Mouse (Mus musculus) heart, embryonic 15.5 days (tissue): ENCODE results near the gene Cdh4. TPM values are rescaled to one million over a fixed set of nuclear protein-coding genes. Genes with fewer than 3 reads are reported as not detected.

Experiments
- ATAC-seq: fragments of 200-750 bp; cut with Nextera tagmentation; replicated peaks from 2 replicates; pipeline ENCODE4 v1.8.0; 2017; ENCODE audit warnings: low read depth, moderate TSS enrichment; ENCODE audit not compliant: insufficient number of reproducible peaks, insufficient read depth, low FRiP score
- H3K27ac ChIP-seq: fragments of 300-500 bp; sonication (generic); 2 replicates; pipeline ENCODE4 v1.5.1; 2015; ENCODE audit warnings: mild to moderate bottlenecking, inconsistent platforms
- H3K27me3 ChIP-seq: fragments of 300-500 bp; sonication (generic); 2 replicates; pipeline ENCODE4 v1.6.1; 2015; ENCODE audit warnings: inconsistent platforms
- H3K36me3 ChIP-seq: fragments of 300-500 bp; sonication (generic); 2 replicates; pipeline ENCODE4 v1.6.1; 2015; ENCODE audit warnings: mild to moderate bottlenecking, inconsistent platforms
- H3K4me1 ChIP-seq: fragments of 300-500 bp; sonication (generic); replicated peaks from 2 replicates; pipeline ENCODE4 v1.6.1; 2015; ENCODE audit warnings: inconsistent platforms
- H3K4me2 ChIP-seq: fragments of 300-500 bp; sonication (generic); 2 replicates; pipeline ENCODE4 v1.6.1; 2015; ENCODE audit warnings: inconsistent platforms, mild to moderate bottlenecking, moderate library complexity
- H3K4me3 ChIP-seq: fragments of 300-500 bp; sonication (generic); 2 replicates; pipeline ENCODE4 v1.5.1; 2015; ENCODE audit warnings: mild to moderate bottlenecking, inconsistent platforms
- H3K9ac ChIP-seq: fragments of 300-500 bp; sonication (generic); 2 replicates; pipeline ENCODE4 v1.6.1; 2015; ENCODE audit warnings: mild to moderate bottlenecking, inconsistent platforms
- H3K9me3 ChIP-seq: fragments of 300-500 bp; sonication (generic); replicated peaks from 2 replicates; pipeline ENCODE4 v1.6.1; 2016; ENCODE audit warnings: inconsistent platforms
- WGBS: fragments of 180-500 bp; shearing (Covaris S2); methylation state at CpG from one replicate; pipeline ENCODE4 v1.1.7; 2015; ENCODE audit warnings: mixed read lengths; 5-methylcytosine and 5-hydroxymethylcytosine counted together
- polyA plus RNA-seq: library from polyadenylated mRNA; unstranded; fragments of >200 nt; fragmentation: Nextera tagmentation; extraction: Ambion mirVana; gene quantifications from 2 replicates; pipeline ENCODE4 v1.2.1, GENCODE M21; 2015

Gene Cdh4
- polyA plus RNA-seq, 1 experiment from 2014 or later: 1.4 TPM

- H3K27me3 ChIP-seq: no peaks in the 10 kb centered on the region; the same call in 1 of the 2 replicates
- H3K36me3 ChIP-seq: no peaks in the 10 kb centered on the region
- no peak overlapping the region for H3K9ac ChIP-seq
- ATAC-seq: no peak
- H3K4me2 ChIP-seq: no peak overlapping the region
- no peak overlapping the region for H3K4me3 ChIP-seq
- H3K9me3 ChIP-seq: no peaks in the 10 kb centered on the region
- no peaks in the 10 kb centered on the region for H3K4me1 ChIP-seq
- 32% methylated on average over 9 of the region's 9 CpGs for WGBS
- H3K27ac ChIP-seq: no peak overlapping the region
Observed at GRCm38 (mm10) chr2:179539532-179540245, 97.5 kb downstream of the Cdh4 start.

DNA sequence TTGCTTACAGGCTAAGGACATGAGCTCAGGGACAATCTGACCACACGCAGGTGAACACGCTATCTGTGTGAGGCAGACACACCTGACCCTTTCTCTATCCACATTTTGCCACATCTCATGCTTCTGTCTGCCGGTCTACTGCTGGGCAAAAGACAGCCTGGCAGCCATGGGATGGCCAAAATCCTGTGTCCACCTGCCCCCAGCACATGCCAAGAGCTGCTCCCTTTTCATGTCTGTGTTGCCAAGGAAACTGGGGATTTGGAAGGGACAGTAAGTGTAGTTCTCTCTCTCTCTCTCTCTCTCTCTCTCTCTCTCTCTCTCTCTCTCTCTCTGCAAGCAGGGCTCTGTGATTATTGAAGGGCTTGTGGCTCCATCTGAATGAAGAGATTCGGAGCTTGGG lies 98.9 kb downstream of the Cdh4 start:
- H3K9ac ChIP-seq: no peak overlapping the region
- no peaks in the 10 kb centered on the region for H3K4me1 ChIP-seq
- 0 out of 2 replicates have a peak, but pooled peaks cover 4% of the 10 kb centered on the region for H3K9me3 ChIP-seq
- 89% methylated on average over 4 of the region's 4 CpGs for WGBS
- no peak for ATAC-seq
- H3K27me3 ChIP-seq: no peaks in the 10 kb centered on the region; the same call in 1 of the 2 replicates
- H3K36me3 ChIP-seq: no peaks in the 10 kb centered on the region
- H3K27ac ChIP-seq: no peak overlapping the region
- no peak overlapping the region for H3K4me2 ChIP-seq
- no peak overlapping the region for H3K4me3 ChIP-seq

- H3K27me3 ChIP-seq: no peaks in the 10 kb centered on the region
- 0 out of 2 replicates have a peak, but pooled peaks cover 4% of the 10 kb centered on the region for H3K9me3 ChIP-seq
- H3K27ac ChIP-seq: no peak overlapping the region
- no peak overlapping the region for H3K4me3 ChIP-seq
- H3K36me3 ChIP-seq: no peaks in the 10 kb centered on the region
- H3K4me2 ChIP-seq: no peak overlapping the region
- WGBS: 79% methylated on average over 5 of the region's 5 CpGs
- no peak overlapping the region for H3K9ac ChIP-seq
- ATAC-seq: no peak
- H3K4me1 ChIP-seq: no peaks in the 10 kb centered on the region
Observed at GRCm38 (mm10) chr2:179547627-179548026, 105.4 kb downstream of the Cdh4 start.

DNA sequence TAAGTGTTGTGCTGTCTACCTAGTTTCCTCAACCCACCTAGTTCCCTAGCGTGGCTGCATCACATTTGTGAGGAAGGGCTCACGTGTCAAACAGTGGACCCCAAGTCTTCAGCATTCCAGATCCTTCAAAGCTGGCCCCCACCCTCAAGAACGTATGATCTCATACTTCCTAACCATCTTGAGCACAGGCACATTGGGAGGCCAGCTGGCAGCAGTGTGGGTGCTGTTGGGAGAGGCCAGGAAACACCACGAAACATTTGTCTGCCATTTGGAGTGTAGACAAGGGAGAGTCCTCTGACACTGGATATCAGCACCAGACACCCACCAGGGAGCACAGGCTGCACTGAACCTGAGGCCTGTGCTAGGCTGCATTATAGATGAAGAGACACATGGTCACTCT lies 113.7 kb downstream of the Cdh4 start:
- H3K4me1 ChIP-seq: no peaks in the 10 kb centered on the region
- no peaks in the 10 kb centered on the region for H3K9me3 ChIP-seq
- ATAC-seq: no peak
- no peak overlapping the region for H3K27ac ChIP-seq
- H3K27me3 ChIP-seq: no peaks in the 10 kb centered on the region
- no peak overlapping the region for H3K4me2 ChIP-seq
- no peak overlapping the region for H3K9ac ChIP-seq
- H3K36me3 ChIP-seq: no peaks in the 10 kb centered on the region
- WGBS: 65% methylated on average over 4 of the region's 4 CpGs
- no peak overlapping the region for H3K4me3 ChIP-seq

DNA sequence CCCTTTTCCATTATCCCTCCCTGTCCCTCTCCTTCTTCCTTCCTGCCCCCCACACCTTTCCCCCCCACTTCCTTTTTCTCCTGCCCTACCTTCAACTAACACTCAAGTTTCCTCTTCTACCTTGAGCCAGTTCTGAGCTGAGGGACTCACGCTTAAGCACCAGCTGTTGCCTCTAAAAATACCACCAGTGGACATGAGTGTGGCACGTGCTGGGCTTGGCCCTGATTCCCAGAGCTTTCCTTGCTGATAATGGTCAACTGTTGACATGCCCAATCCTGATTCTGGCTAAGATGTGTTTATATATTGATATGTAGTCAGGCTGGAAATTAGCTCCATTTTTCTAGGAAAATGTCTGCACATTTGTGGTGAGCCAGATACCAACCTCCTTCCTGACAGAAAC lies 120.1 kb downstream of the Cdh4 start:
- H3K9me3 ChIP-seq: no peaks in the 10 kb centered on the region; the same call in 1 of the 2 replicates
- H3K4me1 ChIP-seq: peaks cover 4% of the 10 kb centered on the region; the same call in 1 of the 2 replicates
- H3K27me3 ChIP-seq: peaks cover 19% of the 10 kb centered on the region
- H3K36me3 ChIP-seq: no peaks in the 10 kb centered on the region
- ATAC-seq: no peak
- WGBS: 24% methylated on average over 2 of the region's 2 CpGs
- no peak overlapping the region for H3K4me2 ChIP-seq
- no peak overlapping the region for H3K4me3 ChIP-seq
- H3K27ac ChIP-seq: no peak overlapping the region
- H3K9ac ChIP-seq: no peak overlapping the region

DNA sequence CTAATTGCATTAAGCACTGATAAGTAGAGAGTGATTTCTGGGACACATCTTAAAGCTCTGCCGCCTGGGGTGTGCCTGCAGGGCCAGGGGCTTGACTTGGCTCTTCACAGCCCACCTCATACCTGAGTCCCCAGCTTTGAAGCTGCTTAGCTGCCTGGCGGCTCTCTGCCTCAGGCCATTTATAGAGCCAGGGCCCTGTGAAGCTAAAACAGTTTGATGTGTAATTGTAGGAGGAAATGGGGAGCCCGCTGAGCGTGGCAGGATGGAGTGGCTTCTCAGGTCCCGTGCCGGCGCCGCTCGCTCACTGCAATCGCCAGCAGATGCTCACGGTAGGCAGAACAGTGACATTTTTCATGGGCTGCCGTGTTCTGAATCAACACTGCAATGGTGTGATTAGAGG lies 123.4 kb downstream of the Cdh4 start:
- 8% methylated on average over 12 of the region's 12 CpGs for WGBS
- Histone ChIP-seq H3K9ac (no peak overlapping the region), H3K4me2 (no peak overlapping the region), H3K9me3 (no peaks in the 10 kb centered on the region; the same call in 1 of the 2 replicates), H3K4me1 (peaks cover 4% of the 10 kb centered on the region; the same call in 1 of the 2 replicates), H3K36me3 (no peaks in the 10 kb centered on the region), H3K27ac (no peak overlapping the region), H3K4me3 (no peak overlapping the region), H3K27me3 (peaks cover 23% of the 10 kb centered on the region)
- no peak for ATAC-seq

DNA sequence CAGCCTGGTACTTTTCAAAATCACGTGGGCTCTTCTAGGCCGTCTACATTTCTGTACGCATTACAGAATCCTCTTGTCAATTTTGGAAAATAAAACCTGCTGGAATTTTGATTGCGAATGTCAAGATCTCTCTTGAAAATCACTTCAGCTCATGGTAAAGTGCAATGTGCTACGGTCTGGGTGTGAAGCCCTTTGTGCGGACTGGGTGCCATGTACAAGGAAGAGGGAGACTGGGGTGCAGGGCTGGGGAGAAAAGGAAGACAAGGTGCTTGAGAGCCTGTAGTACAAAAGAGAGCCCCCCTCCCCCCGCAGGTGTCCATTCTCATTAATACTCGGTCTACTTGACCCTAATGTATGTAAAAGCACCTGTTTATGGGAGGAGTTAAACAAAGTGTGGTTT lies 125.7 kb downstream of the Cdh4 start:
- Histone ChIP-seq H3K27me3 (peaks cover 23% of the 10 kb centered on the region), H3K27ac (no peak overlapping the region), H3K36me3 (no peaks in the 10 kb centered on the region), H3K4me2 (no peak overlapping the region), H3K9me3 (no peaks in the 10 kb centered on the region; the same call in 1 of the 2 replicates), H3K9ac (no peak overlapping the region), H3K4me3 (no peak overlapping the region), H3K4me1 (peaks cover 4% of the 10 kb centered on the region; the same call in 1 of the 2 replicates)
- ATAC-seq: no peak
- 86% methylated on average over 8 of the region's 8 CpGs for WGBS

DNA sequence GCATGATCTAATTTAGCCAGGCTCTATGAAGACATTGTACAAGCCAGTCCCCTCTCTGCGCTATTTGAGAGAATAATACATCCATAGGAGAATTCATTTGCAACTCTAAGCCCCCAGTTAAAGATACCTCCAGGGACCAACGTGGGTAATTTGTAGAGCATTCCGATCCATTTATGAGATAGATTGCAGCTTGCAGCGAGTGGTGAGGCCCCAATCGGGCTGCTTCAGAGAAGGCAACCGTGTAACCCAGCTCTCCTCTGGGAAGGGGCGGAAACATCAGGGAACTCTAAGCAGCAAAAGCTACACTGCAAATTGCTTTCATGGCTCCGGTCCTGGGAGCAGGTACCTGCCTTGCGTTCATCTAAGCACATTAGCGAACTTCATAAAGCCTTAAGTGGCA lies 126.9 kb downstream of the Cdh4 start:
- Histone ChIP-seq H3K27me3 (peaks cover 23% of the 10 kb centered on the region), H3K36me3 (no peaks in the 10 kb centered on the region), H3K4me3 (no peak overlapping the region), H3K9me3 (no peaks in the 10 kb centered on the region; the same call in 1 of the 2 replicates), H3K9ac (no peak overlapping the region), H3K4me2 (no peak overlapping the region), H3K4me1 (peaks cover 4% of the 10 kb centered on the region; the same call in 1 of the 2 replicates), H3K27ac (no peak overlapping the region)
- no peak for ATAC-seq
- WGBS: 40% methylated on average over 10 of the region's 10 CpGs

DNA sequence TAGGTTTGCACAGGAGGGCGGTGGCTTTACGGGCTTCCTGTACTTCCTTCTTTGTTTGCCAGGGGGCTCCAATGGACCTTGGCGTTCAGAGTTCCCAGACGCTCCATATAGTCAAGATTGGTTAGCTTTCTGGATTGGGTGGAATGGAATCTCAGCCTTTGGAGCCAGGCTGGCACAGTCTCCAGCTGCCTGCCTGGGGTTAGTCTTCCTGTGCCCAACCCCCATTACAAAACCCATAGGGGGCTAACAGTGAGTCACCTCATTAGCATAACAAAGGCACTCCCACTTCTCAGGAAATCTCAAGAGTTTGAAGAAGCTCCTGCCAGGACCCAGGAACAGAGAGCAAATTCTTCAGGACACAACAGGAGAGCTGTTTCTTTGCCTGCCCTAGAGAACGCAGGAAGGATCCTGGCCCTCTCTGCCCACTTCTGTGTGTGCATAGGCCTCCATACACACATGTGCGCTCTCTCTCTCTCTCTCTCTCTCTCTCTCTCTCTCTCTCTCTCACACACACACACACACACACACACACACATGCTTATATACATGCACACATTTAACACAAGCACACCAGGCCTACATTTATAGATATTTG lies 129.0 kb downstream of the Cdh4 start:
- no peak overlapping the region for H3K9ac ChIP-seq
- no peaks in the 10 kb centered on the region for H3K36me3 ChIP-seq
- no peak overlapping the region for H3K4me2 ChIP-seq
- H3K9me3 ChIP-seq: no peaks in the 10 kb centered on the region; the same call in 1 of the 2 replicates
- no peaks in the 10 kb centered on the region for H3K4me1 ChIP-seq
- 30% methylated on average over 6 of the region's 6 CpGs for WGBS
- H3K4me3 ChIP-seq: no peak overlapping the region
- no peak for ATAC-seq
- H3K27ac ChIP-seq: no peak overlapping the region
- H3K27me3 ChIP-seq: 0 out of 2 replicates have a peak, but pooled peaks cover 4% of the 10 kb centered on the region

- Histone ChIP-seq H3K4me3 (no peak overlapping the region), H3K27me3 (0 out of 2 replicates have a peak, but pooled peaks cover 4% of the 10 kb centered on the region), H3K9ac (no peak overlapping the region), H3K36me3 (no peaks in the 10 kb centered on the region), H3K9me3 (no peaks in the 10 kb centered on the region), H3K4me1 (no peaks in the 10 kb centered on the region), H3K4me2 (no peak overlapping the region), H3K27ac (no peak overlapping the region)
- no peak for ATAC-seq
- WGBS: 78% methylated on average over 11 of the region's 11 CpGs
Observed at GRCm38 (mm10) chr2:179573331-179573730, 131.1 kb downstream of the Cdh4 start.

DNA sequence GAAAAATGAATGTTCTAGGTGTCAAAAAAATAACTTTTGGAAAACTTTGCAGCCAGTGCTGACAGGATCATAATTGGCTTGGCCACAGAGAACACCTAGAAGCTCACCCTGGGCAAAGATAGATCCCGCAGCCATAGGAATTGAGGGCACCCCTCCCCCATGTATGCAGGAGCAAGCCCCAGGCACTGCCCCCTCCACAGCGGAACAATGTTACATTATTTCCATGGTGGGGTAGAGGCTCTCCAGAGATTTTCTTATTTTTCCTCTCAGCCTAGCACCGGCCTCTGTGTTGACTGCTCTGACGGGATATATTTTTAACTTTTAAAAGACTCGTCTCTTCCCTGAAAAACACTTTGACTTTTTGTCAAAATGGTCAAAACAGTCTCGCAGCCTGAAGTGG lies 131.6 kb downstream of the Cdh4 start:
- H3K4me3 ChIP-seq: no peak overlapping the region
- H3K27ac ChIP-seq: no peak overlapping the region
- no peaks in the 10 kb centered on the region for H3K9me3 ChIP-seq
- H3K4me2 ChIP-seq: no peak overlapping the region
- no peaks in the 10 kb centered on the region for H3K4me1 ChIP-seq
- no peaks in the 10 kb centered on the region for H3K36me3 ChIP-seq
- ATAC-seq: no peak
- 76% methylated on average over 6 of the region's 6 CpGs for WGBS
- H3K27me3 ChIP-seq: 0 out of 2 replicates have a peak, but pooled peaks cover 4% of the 10 kb centered on the region
- H3K9ac ChIP-seq: no peak overlapping the region
